Mouse (Mus musculus): ENCODE data around the gene Tmprss11c.
"Not testable (repeated sequence)": the region's sequence is repeated elsewhere in the genome, so short reads cannot be mapped to it uniquely, and the experiment has no call there.

Tmprss11c gene

DNA sequence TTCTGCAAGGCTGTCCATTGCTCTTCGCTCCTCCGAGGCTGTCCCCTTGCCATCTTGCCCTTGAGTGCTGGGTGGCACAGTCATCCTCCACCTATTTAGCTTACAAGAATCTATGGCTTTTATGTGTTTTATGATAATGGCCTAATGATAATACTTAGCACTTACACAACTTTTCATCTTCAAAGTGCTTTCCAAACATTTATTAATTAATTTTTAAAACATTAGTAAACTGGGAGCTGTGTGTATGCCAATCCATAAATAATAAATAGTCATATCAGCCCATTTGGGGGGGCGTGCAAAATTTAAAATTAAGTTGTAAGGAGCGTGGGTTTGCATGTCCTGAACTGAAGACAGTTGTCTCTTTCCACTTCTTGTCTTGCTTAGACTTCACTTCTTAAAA is at the start of gene Tmprss11c:
Tmprss11c (minus strand) TSS at position 101 of the 400 bp plus-strand sequence.
- no peak for DNase-seq (ENCODE audit: low spot score in 2 of 2)

DNA sequence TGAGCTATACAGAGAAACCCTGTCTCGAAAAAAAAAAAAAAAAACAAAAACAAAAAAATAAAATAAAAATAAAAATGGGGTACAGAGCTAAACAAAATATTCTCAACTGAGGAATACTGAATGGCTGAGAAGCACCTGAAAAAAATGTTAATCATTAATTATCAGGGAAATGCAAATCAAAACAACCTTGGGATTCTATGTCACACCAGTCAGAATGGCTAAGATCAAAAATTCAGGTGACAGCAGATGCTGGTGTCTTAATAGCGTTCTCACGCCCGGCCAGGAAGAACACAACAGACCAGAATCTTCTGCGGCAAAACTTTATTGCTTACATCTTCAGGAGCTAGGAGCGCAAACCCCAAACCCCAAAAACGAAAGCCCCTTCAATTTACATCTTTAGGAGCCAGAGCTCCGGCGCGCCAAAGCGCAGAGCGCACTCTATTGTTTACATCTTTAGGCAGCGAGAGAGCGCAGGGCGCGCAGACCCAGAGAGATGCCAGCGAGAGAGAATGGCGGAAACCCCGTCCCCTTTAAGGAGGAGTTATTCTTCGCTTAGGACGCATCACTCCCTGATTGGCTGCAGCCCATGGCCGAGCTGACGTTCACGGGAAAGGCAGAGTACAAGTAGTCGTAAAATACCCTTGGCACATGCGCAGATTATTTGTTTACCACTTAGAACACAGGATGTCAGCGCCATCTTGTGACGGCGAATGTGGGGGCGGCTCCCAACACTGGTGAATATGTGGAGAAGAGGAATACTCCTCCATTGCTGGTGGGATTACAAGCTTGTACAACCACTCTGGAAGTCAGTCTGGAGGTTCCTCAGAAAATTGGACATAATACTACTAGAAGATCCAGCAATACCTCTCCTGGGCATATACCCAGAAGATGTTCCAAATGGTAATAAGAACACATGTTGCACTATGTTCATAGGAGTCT is 29.2 kb upstream of the Tmprss11c start:
- not testable (repeated sequence) for DNase-seq (ENCODE audit: low spot score in 2 of 2)

DNA sequence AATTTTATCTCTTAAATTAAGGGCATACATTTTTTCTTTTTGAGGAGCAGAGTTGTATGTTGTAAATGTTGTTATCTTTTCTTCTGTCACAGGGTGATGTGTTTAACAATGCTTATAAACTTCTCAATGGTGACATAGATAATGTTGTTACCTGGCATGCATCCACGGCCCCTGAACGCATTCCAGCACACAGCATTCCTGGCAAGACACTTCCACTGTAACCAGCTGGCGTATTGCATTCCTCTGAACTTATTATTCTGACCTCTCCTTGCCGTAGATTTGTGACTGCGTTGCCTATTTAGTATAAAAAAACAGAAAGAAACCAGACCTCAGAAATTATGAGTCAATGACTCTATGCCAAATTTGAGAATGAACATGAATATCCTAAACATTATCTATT is 17.0 kb upstream of the Tmprss11c start:
- no peak for DNase-seq (ENCODE audit: low spot score in 2 of 2)

DNA sequence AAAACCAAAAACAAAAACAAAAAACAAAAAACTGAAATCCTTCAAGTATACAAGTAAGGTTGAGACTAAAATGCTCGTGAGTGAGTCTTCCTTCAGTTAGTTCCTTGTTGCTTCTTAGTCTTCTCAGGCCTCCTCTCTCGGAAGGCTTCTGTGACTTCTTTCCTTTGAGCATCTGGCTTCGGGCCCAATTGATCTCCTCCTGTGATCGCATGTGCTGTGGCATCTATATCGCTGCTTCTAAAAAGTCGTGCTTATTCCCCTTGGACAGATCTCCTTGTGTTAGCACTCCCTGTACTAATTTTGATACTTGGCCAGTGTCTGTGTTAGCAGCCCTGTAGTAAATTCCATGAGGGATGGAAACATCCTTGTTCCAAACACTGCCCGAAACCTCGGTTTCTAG is 14.8 kb upstream of the Tmprss11c start:
- no peak for DNase-seq (ENCODE audit: low spot score in 2 of 2)

DNA sequence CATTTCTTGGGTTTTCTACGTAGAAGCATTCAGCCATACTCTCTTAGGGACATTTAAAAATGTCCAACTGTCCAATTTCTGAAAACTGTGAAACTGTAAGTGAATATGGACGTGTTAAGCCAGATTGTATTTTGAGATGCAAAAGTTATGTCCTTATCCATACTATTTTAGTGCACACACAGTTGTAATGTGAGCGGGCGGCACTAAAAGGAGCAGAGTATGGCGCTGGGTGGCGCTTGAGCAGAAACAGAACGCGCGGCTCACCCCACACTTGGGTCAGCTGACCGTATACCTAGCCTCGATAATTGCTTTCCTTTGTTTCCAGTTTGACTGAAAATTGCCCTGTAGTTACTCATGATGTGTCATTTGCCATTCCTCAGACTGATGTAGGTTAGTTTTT is 42.5 kb downstream of the Tmprss11c start:
- no peak for DNase-seq (ENCODE audit: low spot score in 2 of 2)

DNA sequence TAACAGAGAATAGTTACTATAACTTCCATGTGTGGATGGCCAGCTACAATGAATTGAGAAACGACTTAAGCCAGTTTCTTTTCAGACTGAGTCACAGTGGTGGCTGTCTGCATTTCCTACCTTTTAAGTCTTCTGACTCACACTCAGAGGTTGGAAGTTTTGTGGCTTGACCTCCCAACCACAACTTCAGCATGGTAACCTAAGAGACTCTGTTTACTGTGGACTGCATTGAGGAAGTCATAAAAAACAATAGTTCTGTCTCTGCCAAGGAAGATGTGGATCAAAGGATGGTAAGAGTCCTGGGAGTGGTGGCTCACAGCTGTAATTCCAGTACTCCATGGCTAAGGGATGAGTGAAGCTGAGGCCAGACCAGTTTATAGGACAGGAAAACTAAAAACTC is 44.2 kb downstream of the Tmprss11c start:
- DNase-seq (ENCODE audit: low spot score in 2 of 2): no peak

DNA sequence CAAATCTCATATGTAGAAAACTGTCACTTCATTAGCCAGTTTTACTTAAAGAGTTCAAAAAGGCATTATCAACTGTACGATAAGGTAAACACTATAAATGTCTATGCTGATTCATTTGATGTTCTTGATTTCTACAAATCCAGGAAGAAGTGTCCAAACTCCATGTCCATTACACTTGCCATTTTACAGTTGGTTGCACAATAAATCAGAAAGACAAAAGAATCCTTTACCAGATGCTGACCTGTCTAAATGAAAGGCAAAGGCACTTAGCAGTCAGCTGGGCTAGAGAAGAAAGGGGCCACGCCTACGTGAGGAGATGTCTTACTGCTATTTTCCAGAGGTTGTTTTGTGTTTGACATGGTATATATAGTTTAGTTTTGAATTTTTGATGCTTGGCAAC is 44.8 kb downstream of the Tmprss11c start:
- no peak for DNase-seq (ENCODE audit: low spot score in 2 of 2)

DNA sequence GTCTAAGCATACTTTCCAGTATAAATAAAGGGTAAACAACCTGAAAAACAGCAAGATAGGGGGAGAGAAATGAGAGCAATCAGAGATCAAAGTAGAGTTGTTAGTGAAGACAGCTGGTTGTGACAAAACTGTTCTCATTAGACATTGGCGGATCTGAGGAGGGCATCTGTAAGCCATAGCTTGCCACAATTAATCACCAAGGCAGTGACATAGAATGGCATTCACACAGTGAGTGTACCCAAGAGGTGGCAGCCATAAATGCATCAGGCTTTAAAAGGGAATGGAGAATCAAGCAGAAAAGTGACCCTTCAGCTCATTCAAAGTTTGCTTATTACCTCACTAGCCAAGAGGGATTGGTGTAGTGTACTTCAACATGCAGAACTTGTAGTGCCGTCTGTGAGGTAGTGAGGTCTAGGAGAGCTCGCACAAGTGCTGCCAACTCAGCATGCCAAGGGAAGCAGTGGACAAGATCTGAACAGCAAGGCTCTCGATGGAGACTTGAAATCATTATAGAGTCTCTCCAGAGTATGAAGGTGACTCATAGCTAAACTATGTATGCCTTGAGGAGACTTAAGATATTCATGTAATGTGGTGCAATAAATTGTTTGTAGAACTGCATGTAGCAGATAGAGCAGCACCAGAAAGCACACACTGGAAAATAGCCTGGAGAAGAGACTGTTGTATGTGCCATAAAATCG is 61.8 kb downstream of the Tmprss11c start:
- no peak for DNase-seq (ENCODE audit: low spot score in 2 of 2)

DNA sequence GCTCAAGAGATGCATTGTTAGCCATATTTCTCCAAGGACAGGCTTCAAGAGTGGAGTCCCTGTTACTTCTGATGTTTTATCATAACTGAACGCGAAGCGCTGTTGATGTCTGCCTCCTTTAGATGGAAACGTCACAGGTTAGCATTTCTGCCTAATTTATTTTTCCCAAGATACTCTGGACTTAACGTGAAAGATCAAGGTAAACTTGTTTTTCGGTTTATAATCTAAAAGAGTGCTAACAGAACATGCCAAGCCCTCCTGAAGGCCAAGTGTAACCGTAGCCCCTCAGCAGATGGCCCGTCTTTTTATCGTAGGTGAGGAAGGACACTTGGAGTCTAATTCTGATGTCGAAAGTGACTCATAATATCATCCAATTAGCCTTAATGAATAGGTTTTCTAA is 91.3 kb downstream of the Tmprss11c start, which contains the start of gene Gnrhr:
Gnrhr (minus strand) TSS at position 101 of the 400 bp plus-strand sequence.
- DNase-seq (ENCODE audit: low spot score in 2 of 2): no peak

DNA sequence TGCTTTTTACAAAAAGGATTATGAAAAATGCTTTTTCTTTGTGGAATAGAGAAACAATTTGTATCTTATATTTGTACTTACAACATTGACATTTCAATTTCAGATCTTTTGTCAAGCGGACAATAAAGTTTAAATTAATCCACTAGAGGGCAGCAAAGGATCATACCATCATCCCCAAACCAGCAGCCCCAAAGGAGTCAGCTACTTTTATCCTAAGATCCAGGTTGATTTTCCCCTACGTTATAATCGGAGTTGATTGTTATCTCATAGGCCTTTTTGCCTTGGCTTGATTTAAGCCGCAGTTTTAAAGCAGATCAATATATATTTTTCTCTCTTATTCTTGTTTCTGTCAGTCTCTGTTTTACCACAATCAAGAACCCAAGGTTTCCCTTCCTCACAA is 97.8 kb downstream of the Tmprss11c start:
- no peak for DNase-seq (ENCODE audit: low spot score in 2 of 2)

DNA sequence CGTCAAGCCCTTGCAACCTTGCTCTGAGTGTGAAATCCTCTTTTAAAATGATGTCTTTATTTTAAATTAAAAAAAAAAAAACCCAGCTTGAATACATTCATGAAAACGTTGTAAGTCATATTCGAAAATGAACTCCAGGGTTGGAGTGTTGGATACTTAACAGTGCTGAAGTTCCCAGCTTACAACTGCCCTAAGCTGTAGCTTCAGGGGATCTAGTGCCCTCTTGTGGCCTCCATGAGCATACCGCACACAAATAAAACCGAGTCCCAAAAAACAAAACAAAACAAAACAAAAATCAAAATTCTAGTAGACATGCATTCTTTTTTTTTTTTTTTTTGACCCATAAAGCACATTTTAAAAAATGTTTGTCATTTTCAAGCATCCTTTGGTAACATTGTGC is 98.3 kb downstream of the Tmprss11c start:
- peak in 1 of 2 experiments; percentile 7 for DNase-seq (ENCODE audit: low spot score in 2 of 2)

DNA sequence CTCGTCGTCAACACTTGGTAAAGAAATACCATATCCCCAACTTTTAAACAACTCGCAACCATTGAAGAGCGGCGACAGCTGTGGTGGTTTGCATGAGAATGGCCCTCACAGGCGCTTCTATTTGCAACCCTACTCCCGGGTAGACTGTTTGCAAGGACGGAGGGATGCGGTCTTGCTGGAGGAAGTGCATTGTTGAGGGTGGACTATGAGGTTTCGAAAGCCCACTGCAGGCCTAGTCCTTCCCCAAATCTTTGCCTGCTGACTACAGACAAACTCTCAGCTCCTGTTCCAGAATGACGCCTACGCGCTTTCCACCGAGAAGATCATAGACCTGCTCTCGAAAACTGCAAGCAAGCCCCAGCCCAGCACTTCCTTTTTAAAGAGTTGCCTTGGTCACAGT is 98.8 kb downstream of the Tmprss11c start:
- DNase-seq (ENCODE audit: low spot score in 2 of 2): no peak

DNA sequence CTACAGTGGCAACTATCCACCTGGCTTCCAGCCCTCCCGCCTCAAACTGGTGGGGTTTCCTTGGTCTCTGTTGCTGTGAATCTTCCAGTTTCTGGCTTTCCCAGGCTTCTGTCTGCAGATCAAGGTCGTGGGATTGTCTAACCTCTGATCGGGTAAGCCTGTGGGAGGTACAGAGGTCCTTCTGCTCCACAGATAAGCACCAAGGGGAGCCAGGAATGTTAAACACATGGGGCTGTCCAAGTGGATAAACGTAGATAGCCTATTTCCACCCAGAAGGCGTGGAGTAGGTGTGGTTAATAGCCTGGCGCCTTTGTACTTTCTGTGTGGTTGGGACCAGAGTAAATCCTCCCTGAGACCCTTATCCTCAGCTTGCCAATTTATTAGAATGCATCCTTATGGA is 101.7 kb downstream of the Tmprss11c start:
- no peak for DNase-seq (ENCODE audit: low spot score in 2 of 2)
